Mouse (Mus musculus) R1 (cell line): ENCODE measurements around the gene Dennd1a.

Experiments
- DNase-seq: peaks from one replicate; pipeline ENCODE4 v3.0.0-alpha.2; 2018; ENCODE audit warnings: low read depth, low spot score

Dennd1a gene

GRCm38 (mm10) chr2:38165966-38166365 is 121.2 kb downstream of the Dennd1a start:
- no peak for DNase-seq

- no peak for DNase-seq
These were observed 122.7 kb downstream of the Dennd1a start for GRCm38 (mm10) chr2:38164326-38165035.

- peak; percentile 16 for DNase-seq
These were observed 124.7 kb downstream of the Dennd1a start for GRCm38 (mm10) chr2:38162486-38162885.

GRCm38 (mm10) chr2:38161484-38161883 is 125.7 kb downstream of the Dennd1a start:
- DNase-seq: no peak

- no peak for DNase-seq
These were observed 127.5 kb downstream of the Dennd1a start for GRCm38 (mm10) chr2:38159736-38160135.

- DNase-seq: no peak
These were observed 130.2 kb downstream of the Dennd1a start for GRCm38 (mm10) chr2:38157002-38157401.

GRCm38 (mm10) chr2:38156001-38156400 is 131.2 kb downstream of the Dennd1a start:
- no peak for DNase-seq

- DNase-seq: no peak
These were observed 142.4 kb downstream of the Dennd1a start for GRCm38 (mm10) chr2:38144831-38145230.

GRCm38 (mm10) chr2:38144067-38144779 is 143.0 kb downstream of the Dennd1a start:
- DNase-seq: no peak

- DNase-seq: no peak
These were observed 144.3 kb downstream of the Dennd1a start for GRCm38 (mm10) chr2:38142905-38143304.

- no peak for DNase-seq
These were observed 145.0 kb downstream of the Dennd1a start for GRCm38 (mm10) chr2:38142210-38142609.

GRCm38 (mm10) chr2:38139536-38139935 is 147.7 kb downstream of the Dennd1a start:
- no peak for DNase-seq

GRCm38 (mm10) chr2:38137086-38137485 is 150.1 kb downstream of the Dennd1a start:
- DNase-seq: peak; percentile 3

- DNase-seq: peak; percentile 20
These were observed 151.8 kb downstream of the Dennd1a start for GRCm38 (mm10) chr2:38135427-38135826.

- DNase-seq: no peak
These were observed 154.0 kb downstream of the Dennd1a start for GRCm38 (mm10) chr2:38133036-38133825.

- DNase-seq: no peak
These were observed 154.9 kb downstream of the Dennd1a start for GRCm38 (mm10) chr2:38132233-38132822.

GRCm38 (mm10) chr2:38131538-38131937 is 155.7 kb downstream of the Dennd1a start:
- no peak for DNase-seq

- no peak for DNase-seq
These were observed 157.0 kb downstream of the Dennd1a start for GRCm38 (mm10) chr2:38129961-38130802.

GRCm38 (mm10) chr2:38126383-38126732 is 160.8 kb downstream of the Dennd1a start:
- no peak for DNase-seq

- no peak for DNase-seq
These were observed 161.4 kb downstream of the Dennd1a start for GRCm38 (mm10) chr2:38125671-38126382.
